Mouse (Mus musculus) T-helper 17 cell (primary cell): Measurements from ENCODE around the gene 2700081O15Rik.

Experiments
- in situ Hi-C, 2 experiments: fragments of 300-600 bp; cut with MboI, MseI; formaldehyde crosslinking; loops; 1 replicate in 1 of 2; 2 replicates in 1 of 2; pipeline ENCODE4 v1.15.1; 2025; ENCODE audit warnings: high pct_unique_total_duplicates in 2 of 2

2700081O15Rik gene

GRCm38 (mm10) chr19:7419134-7419533 lies 1.7 kb downstream of the 2700081O15Rik start:
- in situ Hi-C loops: loop anchor here (5.0 kb wide), 2 partner anchors 37 to 352 kb away; partner anchors contain the start of gene Spindoc (in 1 of the 2)

- in situ Hi-C loops: loop anchor here in 1 of 2 experiments (10.0 kb wide), 1 partner anchor 155 kb away; the partner anchor contains the start of gene Rcor2
Observed at GRCm38 (mm10) chr19:7420108-7420507, 2.7 kb downstream of the 2700081O15Rik start.

GRCm38 (mm10) chr19:7420841-7421601 lies 3.6 kb downstream of the 2700081O15Rik start:
- in situ Hi-C loops: loop anchor here in 1 of 2 experiments (10.0 kb wide), 1 partner anchor 156 kb away; the partner anchor contains the start of gene Rcor2

DNA sequence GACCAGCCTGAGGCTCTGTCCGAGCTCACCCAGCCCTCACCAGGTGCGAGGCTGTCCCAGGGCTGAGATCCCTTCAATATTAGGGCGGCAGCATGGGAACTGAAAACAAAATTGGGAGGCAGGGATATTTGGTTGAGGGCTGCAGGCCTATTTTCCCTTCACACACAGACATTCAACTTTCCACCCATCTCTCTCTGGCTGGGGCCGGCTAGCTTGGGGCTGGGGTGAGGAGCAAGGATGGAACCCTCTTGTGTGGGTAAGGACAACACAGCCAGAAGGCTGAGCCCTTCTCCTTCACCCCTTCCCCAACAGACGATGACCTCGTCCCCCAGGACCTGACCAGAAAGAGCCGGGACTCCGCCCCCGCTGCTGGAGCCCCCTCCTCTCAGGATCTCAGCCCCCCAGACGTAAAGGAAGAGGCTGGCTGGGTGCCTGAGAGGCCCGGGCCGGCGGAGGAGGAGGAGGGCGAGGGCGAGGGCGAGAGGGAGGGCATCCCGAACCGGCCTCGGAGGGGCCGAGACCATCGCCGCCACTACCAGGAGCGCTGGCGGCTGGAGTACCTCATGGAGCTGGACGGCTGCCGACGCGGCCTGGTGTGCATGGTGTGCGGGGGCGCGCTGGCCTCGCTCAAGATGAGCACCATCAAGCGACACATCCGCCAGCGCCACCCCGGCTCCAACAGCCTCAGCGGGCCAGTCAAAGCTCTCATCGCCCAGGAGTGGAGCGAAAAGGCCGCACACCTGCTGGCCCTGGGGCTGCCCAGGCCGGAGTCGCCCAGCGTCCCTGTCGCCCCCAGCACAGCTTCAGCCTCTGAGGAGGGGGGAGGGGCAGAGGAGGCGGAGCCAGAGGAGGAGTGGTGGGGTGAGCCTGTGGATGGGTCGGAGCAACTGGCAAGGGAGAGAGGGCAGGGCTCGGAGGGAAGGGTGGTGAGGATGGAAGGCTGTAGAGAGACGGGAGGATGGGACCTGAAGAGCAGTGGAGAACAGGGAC lies 4.5 kb downstream of the 2700081O15Rik start:
- in situ Hi-C loops: loop anchor here in 1 of 2 experiments (10.0 kb wide), 1 partner anchor 157 kb away; the partner anchor contains the start of gene Rcor2

DNA sequence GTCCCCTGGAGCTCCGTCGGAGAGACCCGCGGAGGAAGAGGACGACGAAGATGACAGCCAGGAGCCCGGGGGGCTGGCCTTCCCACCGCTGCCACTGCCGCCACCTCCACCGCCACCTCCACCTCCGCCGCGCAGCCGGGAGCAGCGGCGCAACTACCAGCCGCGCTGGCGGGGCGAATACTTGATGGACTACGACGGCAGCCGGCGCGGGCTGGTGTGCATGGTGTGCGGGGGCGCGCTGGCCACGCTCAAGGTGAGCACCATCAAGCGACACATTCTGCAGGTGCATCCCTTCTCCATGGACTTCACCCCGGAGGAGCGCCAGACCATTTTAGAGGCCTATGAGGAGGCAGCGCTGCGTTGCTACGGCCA lies 5.2 kb downstream of the 2700081O15Rik start:
- in situ Hi-C loops: loop anchor here in 1 of 2 experiments (10.0 kb wide), 1 partner anchor 158 kb away; the partner anchor contains the start of gene Rcor2

GRCm38 (mm10) chr19:7423028-7423655 lies 5.7 kb downstream of the 2700081O15Rik start:
- in situ Hi-C loops: loop anchor here in 1 of 2 experiments (10.0 kb wide), 1 partner anchor 158 kb away; the partner anchor contains the start of gene Rcor2

DNA sequence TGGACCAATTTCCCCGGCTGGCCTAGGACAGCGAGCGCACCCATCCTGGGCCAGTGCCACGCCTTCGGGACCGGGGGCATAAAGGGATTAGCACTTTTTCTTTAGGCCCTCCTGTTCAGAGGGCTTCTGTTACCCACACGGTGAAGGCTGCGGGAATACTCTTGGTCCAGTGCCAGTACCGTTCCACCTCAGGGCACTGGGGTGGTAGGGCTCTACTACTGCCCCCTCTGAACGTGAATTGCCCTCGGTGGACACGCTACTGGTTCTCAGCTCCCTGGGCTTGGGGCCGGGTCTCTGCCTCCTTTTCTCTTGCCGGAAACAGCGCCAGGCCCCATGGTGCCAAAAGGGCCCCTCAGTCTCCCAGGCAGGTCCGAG lies 6.2 kb downstream of the 2700081O15Rik start:
- in situ Hi-C loops: loop anchor here in 1 of 2 experiments (10.0 kb wide), 1 partner anchor 159 kb away; the partner anchor contains the start of gene Rcor2

- in situ Hi-C loops: loop anchor here in 1 of 2 experiments (10.0 kb wide), 1 partner anchor 159 kb away; the partner anchor contains the start of gene Rcor2
Observed at GRCm38 (mm10) chr19:7424131-7424530, 6.7 kb downstream of the 2700081O15Rik start.

DNA sequence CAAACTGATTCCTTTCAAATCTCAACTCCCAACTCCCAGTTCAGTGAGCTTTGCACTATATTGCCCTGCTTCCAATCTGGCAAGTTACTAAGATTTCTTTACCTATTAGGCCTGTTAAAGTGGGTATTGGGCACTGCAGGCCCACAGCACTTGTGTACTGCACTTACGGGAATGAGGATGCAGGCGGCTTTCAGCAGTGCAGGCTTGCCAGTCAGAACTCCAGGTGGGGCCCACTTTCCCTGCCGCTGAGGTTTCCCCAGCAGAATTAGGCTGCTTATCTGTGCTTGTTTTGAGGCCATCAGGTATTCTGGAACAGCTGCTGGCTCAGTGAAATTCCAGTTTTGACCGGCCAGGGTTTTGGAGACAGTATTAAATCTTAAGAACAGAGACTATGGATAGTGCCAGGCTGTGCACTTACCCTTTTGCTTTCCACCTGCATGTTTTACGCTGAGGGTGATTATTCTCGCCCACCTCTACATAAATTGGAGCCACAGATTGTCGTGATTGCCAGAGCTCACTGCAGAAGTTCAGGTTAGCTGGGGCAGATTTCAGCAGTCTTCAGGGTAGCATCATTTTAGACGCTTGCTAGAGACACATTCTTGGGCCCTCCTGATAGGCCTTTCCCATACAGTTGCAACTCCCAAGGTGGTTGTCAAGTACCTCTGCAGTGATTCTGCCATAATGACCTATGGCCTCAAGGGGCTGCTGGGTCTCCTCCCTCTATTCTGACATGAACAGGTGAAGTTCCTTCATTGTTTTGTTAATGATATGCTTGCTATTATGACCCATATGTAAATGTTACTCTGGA lies 7.4 kb downstream of the 2700081O15Rik start:
- in situ Hi-C loops: loop anchor here in 1 of 2 experiments (10.0 kb wide), 1 partner anchor 160 kb away; the partner anchor contains the start of gene Rcor2

DNA sequence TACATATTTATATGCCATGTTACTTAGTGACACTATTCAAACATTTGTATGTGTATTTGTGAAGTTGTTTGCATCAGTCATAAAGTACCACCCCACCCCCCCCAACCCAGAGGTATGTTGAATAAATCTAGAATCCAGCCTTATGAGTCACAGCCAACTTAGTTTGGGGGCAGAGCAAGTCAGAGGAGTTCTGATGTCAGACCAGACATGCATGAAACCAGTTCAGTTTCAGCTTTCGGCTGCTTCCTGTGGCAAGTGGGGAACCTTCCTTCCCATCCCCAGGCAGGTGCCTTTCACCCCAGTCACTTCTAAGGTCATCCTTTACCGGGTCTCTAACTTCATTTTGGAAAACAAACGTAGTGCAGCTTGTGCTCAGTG lies 8.0 kb downstream of the 2700081O15Rik start:
- in situ Hi-C loops: loop anchor here in 1 of 2 experiments (10.0 kb wide), 1 partner anchor 161 kb away; the partner anchor contains the start of gene Rcor2

- in situ Hi-C loops: loop anchor here in 1 of 2 experiments (5.0 kb wide), 1 partner anchor 88 kb away; no protein-coding TSS in a partner anchor
Observed at GRCm38 (mm10) chr19:7434887-7435286, 17.5 kb downstream of the 2700081O15Rik start.

- in situ Hi-C loops: loop anchor here in 1 of 2 experiments (5.0 kb wide), 1 partner anchor 89 kb away; no protein-coding TSS in a partner anchor
Observed at GRCm38 (mm10) chr19:7436061-7436970, 18.9 kb downstream of the 2700081O15Rik start.

- in situ Hi-C loops: loop anchor here in 1 of 2 experiments (5.0 kb wide), 1 partner anchor 91 kb away; no protein-coding TSS in a partner anchor
Observed at GRCm38 (mm10) chr19:7438295-7438694, 20.9 kb downstream of the 2700081O15Rik start.

- in situ Hi-C loops: loop anchor here (10.0 kb wide), 2 partner anchors 57 to 163 kb away; partner anchors contain the start of genes Lgals12 (in 1 of the 2) and Spindoc (in 1 of the 2)
Observed at GRCm38 (mm10) chr19:7441493-7441892, 24.1 kb downstream of the 2700081O15Rik start.

DNA sequence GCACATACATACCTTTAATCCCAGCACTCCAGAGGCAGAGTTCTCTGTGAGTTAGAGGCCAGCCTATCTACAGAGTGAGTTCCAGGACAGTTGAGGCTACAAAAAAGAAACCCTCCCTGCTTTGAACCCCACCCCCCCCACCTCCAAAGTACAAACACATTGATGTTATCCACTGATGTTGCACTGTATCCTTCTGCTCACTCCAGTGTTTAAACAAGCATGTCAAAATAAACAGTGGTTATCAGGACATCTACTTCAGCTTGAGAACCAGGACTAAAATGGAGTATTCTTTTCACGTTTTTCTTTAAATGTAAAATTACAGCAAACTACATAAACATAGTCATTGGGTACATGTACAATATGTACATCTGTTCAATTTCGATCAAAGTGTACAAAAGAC lies 27.7 kb downstream of the 2700081O15Rik start:
- in situ Hi-C loops: loop anchor here (10.0 kb wide), 2 partner anchors 60 to 160 kb away; partner anchors contain the start of genes Lgals12 (in 1 of the 2) and Spindoc (in 1 of the 2)

DNA sequence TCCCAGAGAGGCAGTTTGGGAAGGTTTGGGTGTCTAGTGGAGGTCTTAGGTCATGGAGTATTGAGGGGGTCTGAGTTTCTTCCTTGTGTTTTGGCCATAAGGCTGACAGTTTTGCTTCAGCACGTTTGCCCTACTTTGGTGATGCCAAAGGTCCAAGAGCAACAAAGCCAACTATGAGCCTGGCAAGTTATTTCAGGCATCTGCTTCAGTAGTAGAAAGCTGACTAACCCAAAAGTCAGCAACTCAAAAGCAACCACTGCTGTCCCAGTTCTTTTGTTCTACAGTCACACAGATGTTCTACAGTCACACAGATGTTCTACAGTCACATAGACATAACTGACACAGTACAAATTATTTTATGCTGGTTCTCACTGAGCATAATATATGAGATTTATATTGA lies 28.2 kb downstream of the 2700081O15Rik start:
- in situ Hi-C loops: loop anchor here (10.0 kb wide), 2 partner anchors 61 to 159 kb away; partner anchors contain the start of genes Lgals12 (in 1 of the 2) and Spindoc (in 1 of the 2)

DNA sequence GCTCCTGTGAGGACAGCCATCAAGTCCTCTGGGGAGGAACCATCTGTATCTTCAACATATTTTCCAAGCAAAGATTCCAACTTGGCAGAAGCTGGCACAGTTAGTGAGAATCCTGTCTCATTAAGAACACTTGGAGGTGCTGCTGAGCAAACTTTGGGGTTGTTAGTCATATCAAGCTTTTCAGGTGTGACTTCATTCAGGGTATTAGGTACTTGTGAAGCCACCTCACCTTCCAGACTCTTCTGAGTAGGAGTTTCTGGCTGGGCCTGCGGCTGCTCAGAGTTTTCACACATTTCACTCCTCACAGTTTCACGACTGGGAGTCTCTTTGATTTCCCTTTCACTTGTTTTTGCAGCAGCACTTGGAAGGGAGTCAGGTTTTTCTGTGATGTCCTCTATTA lies 39.4 kb downstream of the 2700081O15Rik start:
- in situ Hi-C loops: no loop called here

- in situ Hi-C loops: no loop called here
Observed at GRCm38 (mm10) chr19:7458901-7459300, 41.5 kb downstream of the 2700081O15Rik start.
